In genomic region chr5:135763526-135763925, GRCm38 (mm10) we compare ENCODE assay signal across 9 mouse cellular contexts. TPM values are rescaled to one million over a fixed set of nuclear protein-coding genes. Genes with fewer than 3 reads are reported as not detected.
A peak's percentile ranks its signal among the peaks of the same experiment; 100 is the strongest.
DNase-seq lines count a peak whose midpoint lies in the region; ATAC-seq and TF ChIP-seq lines count a peak whose summit lies in the region.
"Had no signal": no experiment of that assay in that cellular context is flagged by ENCODE, and none has a peak within 500 bp of the region (broad histone marks: within the 10 kb centered on the region; RNA-seq: fewer than 3 reads in every experiment).

No protein-coding gene starts in this region.

- H3K4me1 ChIP-seq in heart, embryonic 11.5 days (ENCODE audit: control insufficient read depth, insufficient read depth, low read length), result no peaks in the 10 kb centered on the region
- no peaks in the 10 kb centered on the region for H3K4me1 ChIP-seq in spleen, adult 2 months (ENCODE audit: control insufficient read depth, insufficient read depth, insufficient read length)

- H3K27me3 ChIP-seq in heart, embryonic 11.5 days (ENCODE audit: control insufficient read depth, insufficient read depth, low read length), result peaks cover 4% of the 10 kb centered on the region; the same call in 1 of the 2 replicates
- no peaks in the 10 kb centered on the region for H3K27me3 ChIP-seq in Patski
- H3K27me3 ChIP-seq in spleen, adult 2 months (ENCODE audit: control insufficient read depth, insufficient read depth, low read length), result no peaks in the 10 kb centered on the region

- no peak for ATAC-seq in heart, embryonic 11.5 days (replicated peaks; ENCODE audit: insufficient number of reproducible peaks, low FRiP score, low TSS enrichment)
- peak; percentile 29 for ATAC-seq in Patski
- peak; percentile 87 for ATAC-seq in common myeloid progenitor, adult 5-6 weeks (replicated peaks; ENCODE audit: low read depth, poor library complexity, severe bottlenecking)
- peak; percentile 79 for ATAC-seq in granulocyte monocyte progenitor cell, adult 5-6 weeks (replicated peaks; ENCODE audit: poor library complexity, severe bottlenecking)
- peak; percentile 77 for ATAC-seq in megakaryocyte-erythroid progenitor cell, adult 5-6 weeks (replicated peaks; ENCODE audit: low FRiP score, low TSS enrichment, poor library complexity, severe bottlenecking)

- peak; percentile 60 to 89 for DNase-seq in heart, adult 18-20 months
- no peak for DNase-seq in Patski (ENCODE audit: low read depth, low spot score)
- peak; percentile 83 to 87 for DNase-seq in layer of hippocampus, postnatal 10 days (ENCODE audit: low spot score in 2 of 2)
- peak; percentile 28 to 49 for DNase-seq in spleen, adult 2 months (ENCODE audit: low read depth in 1 of 2, low spot score in 2 of 2)

- POLR2A ChIA-PET in Patski (lab: Charles Lee), result no interaction called here

- in situ Hi-C loops in Patski (cut with MboI; ENCODE audit: low pct_unique_long_range_greater_than_20kb), result no loop called here

- H3K36me3 ChIP-seq in heart, embryonic 11.5 days (ENCODE audit: control insufficient read depth, insufficient read depth, low read length), result no peaks in the 10 kb centered on the region
- H3K36me3 ChIP-seq in spleen, adult 2 months (ENCODE audit: control insufficient read depth, insufficient read depth, low read length), result no peaks in the 10 kb centered on the region

- TF ChIP-seq POLR2A in spleen, adult 2 months (IDR thresholded peaks at IDR 0.05; ENCODE audit: low read depth, low read length), result no peak

- TF ChIP-seq CTCF in Patski (IDR thresholded peaks at IDR 0.05), result peak; percentile 86
- peak; percentile 89; the same call in 1 of the 2 replicates for TF ChIP-seq CTCF in spleen, adult 2 months (IDR thresholded peaks at IDR 0.05; ENCODE audit: extremely low read depth, insufficient read depth, insufficient read length, insufficient replicate concordance)

- no peaks in the 10 kb centered on the region for H3K9me3 ChIP-seq in heart, embryonic 11.5 days (replicated peaks; ENCODE audit: control insufficient read depth, low read length)

- no peak overlapping the region for H3K4me2 ChIP-seq in heart, embryonic 11.5 days

- 0% methylated on average over 7 of the region's 7 CpGs for WGBS in heart, embryonic 11.5 days (ENCODE audit: insufficient replicate concordance)
- WGBS in spleen, adult 2 months, result 6% methylated on average over 7 of the region's 7 CpGs

- no peak overlapping the region for H3K27ac ChIP-seq in heart, embryonic 11.5 days (ENCODE audit: low read depth, low read length)
- no peak overlapping the region for H3K27ac ChIP-seq in spleen, adult 2 months (ENCODE audit: insufficient read depth, low read length)
- H3K27ac ChIP-seq: macrophage had no signal

- no peak overlapping the region for H3K4me3 ChIP-seq in heart, embryonic 11.5 days (ENCODE audit: low read depth, low read length)
- no peak overlapping the region for H3K4me3 ChIP-seq in spleen, adult 2 months (ENCODE audit: extremely low read depth, insufficient read depth, insufficient read length)

- CTCF ChIA-PET in Patski (lab: Charles Lee), result interaction anchor here (0.9 to 4.2 kb wide), 7 partner anchors 9 to 368 kb away, joined by 3 to 23 read pairs (median 3); no protein-coding TSS in a partner anchor

- no peak overlapping the region for H3K9ac ChIP-seq in heart, embryonic 11.5 days (ENCODE audit: low read depth, low read length)

RNA-seq across cellular contexts. Expression of gene Styxl1, which starts 14.7 kb away (rescaled TPM):
- total RNA-seq in heart, adult 18-20 months (2021), result not detected
- polyA plus RNA-seq in heart, embryonic 11.5 days (2014; fragmentation: Nextera tagmentation; extraction: Ambion mirVana), result 0.28 and 0.42 TPM in 2 replicates
- polyA plus RNA-seq in Patski (2021), result 1.5 TPM
- total RNA-seq in common myeloid progenitor, adult 5-6 weeks (2017), result not detected in 2 replicates
- total RNA-seq in granulocyte monocyte progenitor cell, adult 5-6 weeks (2014; fragmentation: Nextera tagmentation), result not detected in 2 replicates
- total RNA-seq in granulocyte monocyte progenitor cell, adult 5-6 weeks (2017), result 2.1 TPM in 1 of 2 replicates, not detected in the other
- total RNA-seq in layer of hippocampus, postnatal 10 days (2021), result under 1 TPM; 0.55 to 0.87 TPM
- total RNA-seq in megakaryocyte-erythroid progenitor cell, adult 5-6 weeks (2014; fragmentation: Nextera tagmentation), result 3.0 TPM in 1 of 2 replicates, not detected in the other
- not detected in 2 replicates for total RNA-seq in megakaryocyte-erythroid progenitor cell, adult 5-6 weeks (2017)
- polyA plus RNA-seq in spleen, adult 2 months (2012; rRNA removed), result not detected in 2 replicates
- polyA plus RNA-seq: macrophage had no signal

RNA-seq across cellular contexts. Expression of gene Mdh2, which starts 14.8 kb away (rescaled TPM):
- 1,000 to 10,000 TPM; 1,865 to 1,976 TPM for total RNA-seq in heart, adult 18-20 months (2021)
- 955 and 984 TPM in 2 replicates for polyA plus RNA-seq in heart, embryonic 11.5 days (2014; fragmentation: Nextera tagmentation; extraction: Ambion mirVana)
- polyA plus RNA-seq in Patski (2021), result 1,249 TPM
- total RNA-seq in common myeloid progenitor, adult 5-6 weeks (2017), result 189 and 208 TPM in 2 replicates
- total RNA-seq in granulocyte monocyte progenitor cell, adult 5-6 weeks (2014; fragmentation: Nextera tagmentation), result 299 and 328 TPM in 2 replicates
- total RNA-seq in granulocyte monocyte progenitor cell, adult 5-6 weeks (2017), result 154 and 224 TPM in 2 replicates
- total RNA-seq in layer of hippocampus, postnatal 10 days (2021), result 100 to 1,000 TPM; 469 to 476 TPM
- total RNA-seq in megakaryocyte-erythroid progenitor cell, adult 5-6 weeks (2014; fragmentation: Nextera tagmentation), result 441 and 446 TPM in 2 replicates
- total RNA-seq in megakaryocyte-erythroid progenitor cell, adult 5-6 weeks (2017), result 207 and 288 TPM in 2 replicates
- 200 and 320 TPM in 2 replicates for polyA plus RNA-seq in spleen, adult 2 months (2012; rRNA removed)

RNA-seq across cellular contexts. Expression of gene Tmem120a, which starts 19.3 kb away (rescaled TPM):
- total RNA-seq in heart, adult 18-20 months (2021), result 10 to 100 TPM; 14.3 to 16.3 TPM
- polyA plus RNA-seq in heart, embryonic 11.5 days (2014; fragmentation: Nextera tagmentation; extraction: Ambion mirVana), result 31.3 and 34.7 TPM in 2 replicates
- 66.3 TPM for polyA plus RNA-seq in Patski (2021)
- total RNA-seq in common myeloid progenitor, adult 5-6 weeks (2017), result 8.5 and 12.4 TPM in 2 replicates
- 19.1 and 22.9 TPM in 2 replicates for total RNA-seq in granulocyte monocyte progenitor cell, adult 5-6 weeks (2014; fragmentation: Nextera tagmentation)
- 17.6 and 26.4 TPM in 2 replicates for total RNA-seq in granulocyte monocyte progenitor cell, adult 5-6 weeks (2017)
- total RNA-seq in layer of hippocampus, postnatal 10 days (2021), result 10 to 100 TPM; 20.9 to 21.9 TPM
- 11.2 and 14.3 TPM in 2 replicates for total RNA-seq in megakaryocyte-erythroid progenitor cell, adult 5-6 weeks (2014; fragmentation: Nextera tagmentation)
- 12.1 and 15.7 TPM in 2 replicates for total RNA-seq in megakaryocyte-erythroid progenitor cell, adult 5-6 weeks (2017)
- 16.1 and 17.3 TPM in 2 replicates for polyA plus RNA-seq in spleen, adult 2 months (2012; rRNA removed)

RNA-seq across cellular contexts. Expression of gene Srrm3, which starts 43.2 kb away (rescaled TPM):
- not detected for total RNA-seq in heart, adult 18-20 months (2021)
- polyA plus RNA-seq in heart, embryonic 11.5 days (2014; fragmentation: Nextera tagmentation; extraction: Ambion mirVana), result 0.21 TPM in 1 of 2 replicates, not detected in the other
- polyA plus RNA-seq in Patski (2021), result 0.01 TPM
- total RNA-seq in common myeloid progenitor, adult 5-6 weeks (2017), result not detected in 2 replicates
- total RNA-seq in granulocyte monocyte progenitor cell, adult 5-6 weeks (2014; fragmentation: Nextera tagmentation), result not detected in 2 replicates
- not detected in 2 replicates for total RNA-seq in granulocyte monocyte progenitor cell, adult 5-6 weeks (2017)
- total RNA-seq in layer of hippocampus, postnatal 10 days (2021), result 10 to 100 TPM; 62.6 to 72.2 TPM
- not detected in 2 replicates for total RNA-seq in megakaryocyte-erythroid progenitor cell, adult 5-6 weeks (2014; fragmentation: Nextera tagmentation)
- total RNA-seq in megakaryocyte-erythroid progenitor cell, adult 5-6 weeks (2017), result not detected in 2 replicates
- 0.05 and 0.06 TPM in 2 replicates for polyA plus RNA-seq in spleen, adult 2 months (2012; rRNA removed)
- polyA plus RNA-seq: macrophage had no signal
